Mouse (Mus musculus) liver, adult 2 months (tissue): ENCODE measurements around the gene Ndc1.

Experiments
- CTCF ChIP-seq: fragments of 200-500 bp; IDR thresholded peaks from 2 replicates; pipeline ENCODE4 v1.5.1; 2011; ENCODE audit warnings: low read depth, low read length, control low read depth
- POLR2A ChIP-seq: fragments of 200-500 bp; IDR thresholded peaks from 2 replicates; pipeline ENCODE4 v1.6.1; 2011; ENCODE audit warnings: low read length, control low read depth; ENCODE audit not compliant: insufficient read depth; ENCODE audit errors: extremely low read depth

GRCm38 (mm10) chr4:107364190-107364639 is 3.4 kb upstream of the Ndc1 start:
- TF ChIP-seq CTCF (no peak), POLR2A (no peak)
